Mouse (Mus musculus): ENCODE measurements at regions not wholly inside any gene's neighbourhood (a gene's known extent, or its start where the extent isn't known, plus 50 kb on each side); places are given as distances from the start of the nearest gene placed in this dataset.

GRCm38 (mm10) chr1:127098871-127099420 is 105.9 kb upstream of the Mgat5 start:
- DNase-seq (ENCODE audit: low spot score) = no peak
- ATAC-seq (replicated peaks; ENCODE audit: insufficient number of reproducible peaks, low FRiP score, low TSS enrichment, low read depth) = no peak
- no peaks in the 10 kb centered on the region for H3K9me3 ChIP-seq (replicated peaks; ENCODE audit: control insufficient read depth, low read length)
- H3K36me3 ChIP-seq (replicated peaks; ENCODE audit: control insufficient read depth, insufficient read depth, low read depth, low read length) = no peaks in the 10 kb centered on the region
- H3K27me3 ChIP-seq (ENCODE audit: control insufficient read depth, insufficient read depth, low read length) = no peaks in the 10 kb centered on the region
- no peak overlapping the region for H3K4me3 ChIP-seq (ENCODE audit: low read depth, low read length)
- H3K4me2 ChIP-seq (ENCODE audit: low read depth, low read length) = no peak overlapping the region
- no peak overlapping the region for H3K9ac ChIP-seq (replicated peaks; ENCODE audit: low read length)
- no peaks in the 10 kb centered on the region for H3K4me1 ChIP-seq (ENCODE audit: control insufficient read depth, insufficient read depth, low read length)
- H3K27ac ChIP-seq (replicated peaks; ENCODE audit: low read depth, low read length) = no peak overlapping the region

GRCm38 (mm10) chr1:127087616-127088015 is 117.2 kb upstream of the Mgat5 start:
- Histone ChIP-seq H3K27me3 (ENCODE audit: control insufficient read depth, insufficient read depth, low read length) (no peaks in the 10 kb centered on the region), H3K27ac (replicated peaks; ENCODE audit: low read depth, low read length) (no peak overlapping the region), H3K4me1 (ENCODE audit: control insufficient read depth, insufficient read depth, low read length) (no peaks in the 10 kb centered on the region), H3K36me3 (replicated peaks; ENCODE audit: control insufficient read depth, insufficient read depth, low read depth, low read length) (no peaks in the 10 kb centered on the region), H3K9me3 (replicated peaks; ENCODE audit: control insufficient read depth, low read length) (no peaks in the 10 kb centered on the region), H3K4me3 (ENCODE audit: low read depth, low read length) (no peak overlapping the region), H3K4me2 (ENCODE audit: low read depth, low read length) (no peak overlapping the region), H3K9ac (replicated peaks; ENCODE audit: low read length) (no peak overlapping the region)
- DNase-seq (ENCODE audit: low spot score) = no peak
- no peak for ATAC-seq (replicated peaks; ENCODE audit: insufficient number of reproducible peaks, low FRiP score, low TSS enrichment, low read depth)

- DNase-seq (ENCODE audit: low spot score) (no peak), ATAC-seq (replicated peaks; ENCODE audit: insufficient number of reproducible peaks, low FRiP score, low TSS enrichment, low read depth) (no peak)
- no peak overlapping the region for H3K9ac ChIP-seq (replicated peaks; ENCODE audit: low read length)
- H3K4me1 ChIP-seq (ENCODE audit: control insufficient read depth, insufficient read depth, low read length) = no peaks in the 10 kb centered on the region
- no peak overlapping the region for H3K4me2 ChIP-seq (ENCODE audit: low read depth, low read length)
- WGBS = 87% methylated on average over 4 of the region's 4 CpGs
- H3K9me3 ChIP-seq (replicated peaks; ENCODE audit: control insufficient read depth, low read length) = no peaks in the 10 kb centered on the region
- H3K27me3 ChIP-seq (ENCODE audit: control insufficient read depth, insufficient read depth, low read length) = no peaks in the 10 kb centered on the region
- H3K36me3 ChIP-seq (replicated peaks; ENCODE audit: control insufficient read depth, insufficient read depth, low read depth, low read length) = no peaks in the 10 kb centered on the region
- H3K4me3 ChIP-seq (ENCODE audit: low read depth, low read length) = no peak overlapping the region
- H3K27ac ChIP-seq (replicated peaks; ENCODE audit: low read depth, low read length) = no peak overlapping the region
Observed at GRCm38 (mm10) chr1:127085988-127086387, 118.8 kb upstream of the Mgat5 start.

GRCm38 (mm10) chr1:127083761-127084308 is 121.0 kb upstream of the Mgat5 start:
- WGBS = 70% methylated on average over 3 of the region's 3 CpGs
- no peak overlapping the region for H3K27ac ChIP-seq (replicated peaks; ENCODE audit: low read depth, low read length)
- H3K27me3 ChIP-seq (ENCODE audit: control insufficient read depth, insufficient read depth, low read length) = no peaks in the 10 kb centered on the region
- H3K4me1 ChIP-seq (ENCODE audit: control insufficient read depth, insufficient read depth, low read length) = no peaks in the 10 kb centered on the region
- no peak overlapping the region for H3K4me3 ChIP-seq (ENCODE audit: low read depth, low read length)
- ATAC-seq (replicated peaks; ENCODE audit: insufficient number of reproducible peaks, low FRiP score, low TSS enrichment, low read depth) (no peak), DNase-seq (ENCODE audit: low spot score) (no peak)
- no peaks in the 10 kb centered on the region for H3K9me3 ChIP-seq (replicated peaks; ENCODE audit: control insufficient read depth, low read length)
- no peak overlapping the region for H3K9ac ChIP-seq (replicated peaks; ENCODE audit: low read length)
- no peaks in the 10 kb centered on the region for H3K36me3 ChIP-seq (replicated peaks; ENCODE audit: control insufficient read depth, insufficient read depth, low read depth, low read length)
- no peak overlapping the region for H3K4me2 ChIP-seq (ENCODE audit: low read depth, low read length)

GRCm38 (mm10) chr1:127079012-127079411 is 125.8 kb upstream of the Mgat5 start:
- Histone ChIP-seq H3K9ac (replicated peaks; ENCODE audit: low read length) (no peak overlapping the region), H3K4me1 (ENCODE audit: control insufficient read depth, insufficient read depth, low read length) (no peaks in the 10 kb centered on the region), H3K36me3 (replicated peaks; ENCODE audit: control insufficient read depth, insufficient read depth, low read depth, low read length) (no peaks in the 10 kb centered on the region), H3K9me3 (replicated peaks; ENCODE audit: control insufficient read depth, low read length) (no peaks in the 10 kb centered on the region), H3K27ac (replicated peaks; ENCODE audit: low read depth, low read length) (no peak overlapping the region), H3K4me3 (ENCODE audit: low read depth, low read length) (no peak overlapping the region), H3K4me2 (ENCODE audit: low read depth, low read length) (no peak overlapping the region), H3K27me3 (ENCODE audit: control insufficient read depth, insufficient read depth, low read length) (no peaks in the 10 kb centered on the region)
- DNase-seq (ENCODE audit: low spot score) (no peak), ATAC-seq (replicated peaks; ENCODE audit: insufficient number of reproducible peaks, low FRiP score, low TSS enrichment, low read depth) (no peak)
- WGBS = 47% methylated on average over 4 of the region's 4 CpGs

- DNase-seq (ENCODE audit: low spot score) = no peak
- Histone ChIP-seq H3K4me1 (ENCODE audit: control insufficient read depth, insufficient read depth, low read length) (no peaks in the 10 kb centered on the region), H3K4me2 (ENCODE audit: low read depth, low read length) (no peak overlapping the region), H3K27ac (replicated peaks; ENCODE audit: low read depth, low read length) (no peak overlapping the region), H3K9me3 (replicated peaks; ENCODE audit: control insufficient read depth, low read length) (no peaks in the 10 kb centered on the region), H3K36me3 (replicated peaks; ENCODE audit: control insufficient read depth, insufficient read depth, low read depth, low read length) (no peaks in the 10 kb centered on the region), H3K27me3 (ENCODE audit: control insufficient read depth, insufficient read depth, low read length) (no peaks in the 10 kb centered on the region), H3K4me3 (ENCODE audit: low read depth, low read length) (no peak overlapping the region), H3K9ac (replicated peaks; ENCODE audit: low read length) (no peak overlapping the region)
- no peak for ATAC-seq (replicated peaks; ENCODE audit: insufficient number of reproducible peaks, low FRiP score, low TSS enrichment, low read depth)
- 88% methylated on average over 2 of the region's 2 CpGs for WGBS
Observed at GRCm38 (mm10) chr1:127062430-127062829, 142.4 kb upstream of the Mgat5 start.

GRCm38 (mm10) chr1:127045711-127046420 is 158.9 kb upstream of the Mgat5 start:
- no peak for DNase-seq (ENCODE audit: low spot score)
- Histone ChIP-seq H3K9ac (replicated peaks; ENCODE audit: low read length) (no peak overlapping the region), H3K4me1 (ENCODE audit: control insufficient read depth, insufficient read depth, low read length) (no peaks in the 10 kb centered on the region), H3K27me3 (ENCODE audit: control insufficient read depth, insufficient read depth, low read length) (no peaks in the 10 kb centered on the region), H3K4me2 (ENCODE audit: low read depth, low read length) (no peak overlapping the region), H3K27ac (replicated peaks; ENCODE audit: low read depth, low read length) (no peak overlapping the region), H3K36me3 (replicated peaks; ENCODE audit: control insufficient read depth, insufficient read depth, low read depth, low read length) (no peaks in the 10 kb centered on the region), H3K4me3 (ENCODE audit: low read depth, low read length) (no peak overlapping the region), H3K9me3 (replicated peaks; ENCODE audit: control insufficient read depth, low read length) (no peaks in the 10 kb centered on the region)
- ATAC-seq (replicated peaks; ENCODE audit: insufficient number of reproducible peaks, low FRiP score, low TSS enrichment, low read depth) = no peak
- WGBS = 74% methylated on average over 6 of the region's 6 CpGs

- Histone ChIP-seq H3K4me1 (ENCODE audit: control insufficient read depth, insufficient read depth, low read length) (no peaks in the 10 kb centered on the region), H3K27me3 (ENCODE audit: control insufficient read depth, insufficient read depth, low read length) (no peaks in the 10 kb centered on the region), H3K4me3 (ENCODE audit: low read depth, low read length) (no peak overlapping the region), H3K4me2 (ENCODE audit: low read depth, low read length) (no peak overlapping the region), H3K36me3 (replicated peaks; ENCODE audit: control insufficient read depth, insufficient read depth, low read depth, low read length) (no peaks in the 10 kb centered on the region), H3K27ac (replicated peaks; ENCODE audit: low read depth, low read length) (no peak overlapping the region), H3K9me3 (replicated peaks; ENCODE audit: control insufficient read depth, low read length) (no peaks in the 10 kb centered on the region), H3K9ac (replicated peaks; ENCODE audit: low read length) (no peak overlapping the region)
- DNase-seq (ENCODE audit: low spot score) = no peak
- 92% methylated on average over 2 of the region's 2 CpGs for WGBS
- ATAC-seq (replicated peaks; ENCODE audit: insufficient number of reproducible peaks, low FRiP score, low TSS enrichment, low read depth) = no peak
Observed at GRCm38 (mm10) chr1:127034748-127035147, 170.1 kb upstream of the Mgat5 start.

Measured in embryonic facial prominence, embryonic 11.5 days (tissue).